Mouse (Mus musculus) limb, embryonic 10.5 days (tissue): Measurements from ENCODE around the gene Dynlt1f. TPM values are rescaled to one million over a fixed set of nuclear protein-coding genes. Genes with fewer than 3 reads are reported as not detected.
"Not testable (repeated sequence)": the region's sequence is repeated elsewhere in the genome, so short reads cannot be mapped to it uniquely, and the experiment has no call there.

Experiments used
- DNase-seq: peaks from one replicate; pipeline ENCODE4 v3.0.0-alpha.2; 2017; ENCODE audit warnings: low spot score
- H3K27ac ChIP-seq: fragments of 300-500 bp; sonication (generic); 2 replicates; pipeline ENCODE4 v1.5.1; 2016; ENCODE audit warnings: mild to moderate bottlenecking
- H3K27me3 ChIP-seq: fragments of 300-500 bp; sonication (generic); 2 replicates; pipeline ENCODE4 v1.6.1; 2016; ENCODE audit warnings: low read depth, mild to moderate bottlenecking; ENCODE audit not compliant: poor library complexity, severe bottlenecking
- H3K36me3 ChIP-seq: fragments of 300-500 bp; sonication (generic); 2 replicates; pipeline ENCODE4 v1.6.1; 2016; ENCODE audit warnings: mild to moderate bottlenecking, moderate library complexity
- H3K4me1 ChIP-seq: fragments of 300-500 bp; sonication (generic); 2 replicates; pipeline ENCODE4 v1.6.1; 2016
- H3K4me3 ChIP-seq: fragments of 300-500 bp; sonication (generic); 2 replicates; pipeline ENCODE4 v1.5.1; 2016; ENCODE audit warnings: mild to moderate bottlenecking, moderate library complexity
- H3K9me3 ChIP-seq: fragments of 300-500 bp; sonication (generic); replicated peaks from 2 replicates; pipeline ENCODE4 v1.6.1; 2016; ENCODE audit warnings: mild to moderate bottlenecking
- WGBS: fragments of 180-500 bp; shearing (Covaris S2); methylation state at CpG from one replicate; pipeline ENCODE4 v1.1.7; 2016; 5-methylcytosine and 5-hydroxymethylcytosine counted together
- polyA plus RNA-seq: library from polyadenylated mRNA; unstranded; fragments of >200 nt; fragmentation: Nextera tagmentation; extraction: Ambion mirVana; gene quantifications from 2 replicates; pipeline ENCODE4 v1.2.1, GENCODE M21; 2016

Gene Dynlt1f
- polyA plus RNA-seq, 1 experiment from 2014 or later = 330 TPM

DNA sequence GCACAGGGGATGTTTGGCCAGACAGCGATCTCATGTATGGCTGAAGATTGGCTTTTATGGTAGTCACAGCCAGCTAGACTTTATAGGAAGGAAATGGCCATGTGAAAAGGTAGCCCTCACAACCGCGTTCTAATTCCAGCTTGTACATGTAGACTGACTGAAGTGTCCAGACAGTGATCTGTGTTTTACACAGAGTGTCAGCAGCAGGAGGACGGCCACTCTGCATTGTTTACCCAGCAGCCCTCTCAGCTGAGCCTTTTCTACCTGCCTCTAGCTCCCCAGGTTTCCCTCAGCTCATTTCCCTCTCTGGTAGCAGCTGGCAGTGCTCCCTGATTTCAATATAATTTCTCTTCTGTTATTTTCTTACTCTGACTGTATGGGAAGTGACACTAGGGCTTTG, 53.5 kb downstream of the Dynlt1f start:
- not testable (repeated sequence) for DNase-seq, H3K27me3 ChIP-seq, H3K27ac ChIP-seq, H3K9me3 ChIP-seq, H3K4me3 ChIP-seq, H3K4me1 ChIP-seq, H3K36me3 ChIP-seq
- 25% methylated on average over 3 of the region's 4 CpGs for WGBS

DNA sequence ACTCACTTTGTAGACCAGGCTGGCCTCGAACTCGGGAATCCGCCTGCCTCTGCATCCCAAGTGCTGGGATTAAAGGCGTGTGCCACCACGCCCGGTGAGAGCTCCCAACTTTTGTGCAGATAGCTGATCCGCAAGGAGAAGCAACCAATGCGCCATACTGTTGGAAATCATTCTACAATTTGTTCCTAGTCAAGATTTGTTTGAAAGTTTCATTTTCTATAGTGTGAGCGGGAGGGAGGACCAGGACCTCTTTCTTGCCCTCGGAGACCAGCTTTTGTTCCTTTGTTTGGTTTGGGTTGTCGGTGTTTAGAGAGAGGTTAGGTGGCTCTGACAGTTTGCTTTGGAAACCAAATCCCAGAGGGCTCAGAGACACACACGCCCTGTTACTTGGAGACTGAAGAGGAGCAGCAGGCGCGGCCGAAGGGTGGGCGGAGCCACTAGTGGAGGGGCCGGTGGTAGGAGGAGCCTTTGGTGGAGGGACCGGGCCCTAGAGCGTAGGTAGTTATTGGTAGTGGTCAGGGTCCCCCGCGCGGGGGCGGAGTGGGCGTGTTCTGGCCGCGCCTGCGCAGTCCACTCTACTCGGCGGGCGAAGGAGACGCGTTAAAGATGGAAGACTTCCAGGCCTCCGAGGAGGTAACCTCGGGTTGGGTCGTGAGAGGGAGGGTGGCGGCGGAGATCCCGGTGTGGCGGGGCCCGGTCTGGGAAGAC, 54.3 kb downstream of the Dynlt1f start, which contains the start of gene Dynlt1c:
TSS of gene Dynlt1c (plus strand) at position 468 of the 708 bp plus-strand sequence.
- Histone ChIP-seq H3K4me3 (peak within 1 kb of the TSS; percentile 41), H3K27ac (peak within 1 kb of the TSS; percentile 50; the same call in 1 of the 2 replicates)
- peak; percentile 76 for DNase-seq
- H3K9me3 ChIP-seq, H3K4me1 ChIP-seq, H3K36me3 ChIP-seq, H3K27me3 ChIP-seq: not testable (repeated sequence)
- WGBS = 14% methylated on average over 33 of the region's 40 CpGs

DNA sequence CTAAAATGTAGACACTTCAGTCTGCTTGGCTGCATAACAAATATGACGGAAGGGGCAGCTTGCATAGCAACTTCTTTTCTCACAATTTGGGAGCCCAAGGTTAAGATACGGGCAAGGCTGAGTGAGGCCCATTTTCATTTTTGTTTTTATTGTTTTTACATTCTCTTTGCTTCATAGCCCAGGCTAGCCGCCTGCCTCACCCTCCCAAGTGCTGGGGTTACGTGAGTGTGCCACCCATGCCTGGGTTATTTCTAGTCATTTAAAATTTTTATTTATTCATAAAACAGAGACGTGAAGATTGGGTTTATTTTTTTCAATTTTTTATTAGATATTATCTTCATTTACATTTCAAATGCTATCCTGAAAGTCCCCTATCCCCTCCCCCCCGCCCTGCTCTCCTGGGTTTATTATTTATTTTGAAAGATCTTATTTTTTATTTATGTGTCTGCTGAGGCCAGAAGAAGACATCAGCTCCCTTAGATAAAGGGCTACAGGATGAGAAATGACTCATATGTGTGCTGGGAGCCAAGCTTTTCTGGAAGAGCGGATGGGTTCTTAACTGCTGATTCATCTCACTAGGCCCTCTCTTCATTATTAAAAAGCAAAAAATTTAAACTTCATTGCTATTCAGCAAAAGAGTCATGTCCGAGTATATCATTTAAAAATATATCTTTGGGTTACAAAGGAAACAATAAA, 55.3 kb downstream of the Dynlt1f start:
- 93% methylated on average over 6 of the region's 8 CpGs for WGBS
- not testable (repeated sequence) for H3K36me3 ChIP-seq, H3K27me3 ChIP-seq, H3K4me3 ChIP-seq, DNase-seq, H3K27ac ChIP-seq, H3K9me3 ChIP-seq, H3K4me1 ChIP-seq

DNA sequence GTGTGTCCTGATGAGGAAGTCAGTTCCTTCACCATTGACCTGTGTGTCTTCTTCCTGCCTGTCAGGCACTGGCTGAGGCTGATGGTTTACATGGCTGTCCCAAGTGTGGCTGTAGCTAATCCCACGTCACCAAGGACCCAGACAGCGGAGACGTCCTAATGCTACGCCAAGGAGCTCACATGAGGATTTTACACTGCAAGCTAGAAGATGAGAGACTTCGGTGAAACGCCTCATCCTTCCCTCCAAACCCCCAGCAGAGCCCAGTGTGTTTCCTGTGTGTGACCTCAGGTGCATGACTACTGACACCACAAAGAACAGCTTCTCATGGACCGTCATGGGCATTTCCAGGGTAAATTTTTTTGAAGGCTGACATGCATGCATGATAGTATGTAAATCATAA, 57.3 kb downstream of the Dynlt1f start:
- not testable (repeated sequence) for DNase-seq, H3K4me3 ChIP-seq, H3K27ac ChIP-seq, H3K36me3 ChIP-seq, H3K9me3 ChIP-seq, H3K4me1 ChIP-seq, H3K27me3 ChIP-seq
- 93% methylated on average over 7 of the region's 7 CpGs for WGBS

Other genes starting within 250 kb of the Dynlt1f start
- gene Dynlt1b, start 225.8 kb downstream of the Dynlt1f start, polyA plus RNA-seq = 442 and 463 TPM in 2 replicates
- gene Dynlt1c, start 54.2 kb downstream of the Dynlt1f start, polyA plus RNA-seq = 36.8 and 39.2 TPM in 2 replicates
- gene Sytl3, start 3.2 kb upstream of the Dynlt1f start, polyA plus RNA-seq = 0.14 TPM in 1 of 2 replicates, not detected in the other
- gene Ezr, start 126.9 kb upstream of the Dynlt1f start, polyA plus RNA-seq = 24.8 and 26.2 TPM in 2 replicates